Mouse (Mus musculus): Measurements from ENCODE around the gene Sh3bp5l. TPM values are rescaled to one million over a fixed set of nuclear protein-coding genes. Genes with fewer than 3 reads are reported as not detected.

The Sh3bp5l gene
- polyA plus RNA-seq, 1 experiment = 20.6 TPM

GRCm38 (mm10) chr11:58379516-58379915 is 49.0 kb downstream of the Sh3bp5l start:
- H3K4me3 ChIP-seq (ENCODE audit: insufficient read depth, low read depth, low read length) = no peak overlapping the region
- no peaks in the 10 kb centered on the region for H3K4me1 ChIP-seq (ENCODE audit: control insufficient read depth, insufficient read depth, insufficient read length, low read length)
- no peak overlapping the region for H3K27ac ChIP-seq (replicated peaks; ENCODE audit: low read depth, low read length)

- H3K27ac ChIP-seq (replicated peaks; ENCODE audit: low read depth, low read length) = no peak overlapping the region
- no peaks in the 10 kb centered on the region for H3K4me1 ChIP-seq (ENCODE audit: control insufficient read depth, insufficient read depth, insufficient read length, low read length)
- no peak overlapping the region for H3K4me3 ChIP-seq (ENCODE audit: insufficient read depth, low read depth, low read length)
Observed at GRCm38 (mm10) chr11:58382471-58382870, 51.9 kb downstream of the Sh3bp5l start.

Other genes with a start within 250 kb of the Sh3bp5l start
- gene Gm12248, start 237.6 kb upstream of the Sh3bp5l start, polyA plus RNA-seq (2012; ENCODE audit: insufficient read depth, insufficient read length, missing spikeins) = not detected in 2 replicates
- gene Cnot8, start 226.6 kb upstream of the Sh3bp5l start, polyA plus RNA-seq (2012; ENCODE audit: insufficient read depth, insufficient read length, missing spikeins) = 36.4 and 42.1 TPM in 2 replicates
- gene Gemin5, start 162.2 kb upstream of the Sh3bp5l start, polyA plus RNA-seq (2012; ENCODE audit: insufficient read depth, insufficient read length, missing spikeins) = 3.3 and 3.4 TPM in 2 replicates
- 69.5 and 84.9 TPM in 2 replicates for gene Mrpl22, start 159.1 kb upstream of the Sh3bp5l start, polyA plus RNA-seq (2012; ENCODE audit: insufficient read depth, insufficient read length, missing spikeins)
- gene Igtp, start 131.2 kb upstream of the Sh3bp5l start, polyA plus RNA-seq (2012; ENCODE audit: insufficient read depth, insufficient read length, missing spikeins) = 10.2 and 13.9 TPM in 2 replicates
- gene Irgm2, start 131.1 kb upstream of the Sh3bp5l start, polyA plus RNA-seq (2012; ENCODE audit: insufficient read depth, insufficient read length, missing spikeins) = 7.5 and 7.9 TPM in 2 replicates
- not detected in 2 replicates for gene 4930438A08Rik, start 55.9 kb upstream of the Sh3bp5l start, polyA plus RNA-seq (2012; ENCODE audit: insufficient read depth, insufficient read length, missing spikeins)
- gene Zfp692, start 23.7 kb upstream of the Sh3bp5l start, polyA plus RNA-seq (2012; ENCODE audit: insufficient read depth, insufficient read length, missing spikeins) = 2.0 and 2.6 TPM in 2 replicates
- 54.9 and 75.8 TPM in 2 replicates for gene Zfp672, start 385 bp upstream of the Sh3bp5l start, polyA plus RNA-seq (2012; ENCODE audit: insufficient read depth, insufficient read length, missing spikeins)
- not detected in 2 replicates for gene Lypd8, start 48.3 kb downstream of the Sh3bp5l start, polyA plus RNA-seq (2012; ENCODE audit: insufficient read depth, insufficient read length, missing spikeins)
- gene 1810065E05Rik, start 90.4 kb downstream of the Sh3bp5l start, polyA plus RNA-seq (2012; ENCODE audit: insufficient read depth, insufficient read length, missing spikeins) = not detected in 2 replicates
- gene Gm12253, start 101.8 kb downstream of the Sh3bp5l start, polyA plus RNA-seq (2012; ENCODE audit: insufficient read depth, insufficient read length, missing spikeins) = not detected in 2 replicates
- not detected in 2 replicates for gene Lypd9, start 122.2 kb downstream of the Sh3bp5l start, polyA plus RNA-seq (2012; ENCODE audit: insufficient read depth, insufficient read length, missing spikeins)
- not detected in 2 replicates for gene Olfr30, start 131.5 kb downstream of the Sh3bp5l start, polyA plus RNA-seq (2012; ENCODE audit: insufficient read depth, insufficient read length, missing spikeins)
- not detected in 2 replicates for gene Olfr332, start 161.8 kb downstream of the Sh3bp5l start, polyA plus RNA-seq (2012; ENCODE audit: insufficient read depth, insufficient read length, missing spikeins)
- not detected in 2 replicates for gene Olfr331, start 171.8 kb downstream of the Sh3bp5l start, polyA plus RNA-seq (2012; ENCODE audit: insufficient read depth, insufficient read length, missing spikeins)
- gene Olfr330, start 204.1 kb downstream of the Sh3bp5l start, polyA plus RNA-seq (2012; ENCODE audit: insufficient read depth, insufficient read length, missing spikeins) = not detected in 2 replicates
- not detected in 2 replicates for gene Olfr329-ps, start 215.7 kb downstream of the Sh3bp5l start, polyA plus RNA-seq (2012; ENCODE audit: insufficient read depth, insufficient read length, missing spikeins)
- gene Olfr328, start 224.9 kb downstream of the Sh3bp5l start, polyA plus RNA-seq (2012; ENCODE audit: insufficient read depth, insufficient read length, missing spikeins) = not detected in 2 replicates
- not detected in 2 replicates for gene Olfr224, start 239.8 kb downstream of the Sh3bp5l start, polyA plus RNA-seq (2012; ENCODE audit: insufficient read depth, insufficient read length, missing spikeins)
- gene Olfr325, start 247.0 kb downstream of the Sh3bp5l start, polyA plus RNA-seq (2012; ENCODE audit: insufficient read depth, insufficient read length, missing spikeins) = not detected in 2 replicates